Mouse (Mus musculus): ENCODE measurements at regions not wholly inside any gene's neighbourhood (a gene's known extent, or its start where the extent isn't known, plus 50 kb on each side); places are given as distances from the start of the nearest gene placed in this dataset.
A peak's percentile ranks its signal among the peaks of the same experiment; 100 is the strongest.

DNA sequence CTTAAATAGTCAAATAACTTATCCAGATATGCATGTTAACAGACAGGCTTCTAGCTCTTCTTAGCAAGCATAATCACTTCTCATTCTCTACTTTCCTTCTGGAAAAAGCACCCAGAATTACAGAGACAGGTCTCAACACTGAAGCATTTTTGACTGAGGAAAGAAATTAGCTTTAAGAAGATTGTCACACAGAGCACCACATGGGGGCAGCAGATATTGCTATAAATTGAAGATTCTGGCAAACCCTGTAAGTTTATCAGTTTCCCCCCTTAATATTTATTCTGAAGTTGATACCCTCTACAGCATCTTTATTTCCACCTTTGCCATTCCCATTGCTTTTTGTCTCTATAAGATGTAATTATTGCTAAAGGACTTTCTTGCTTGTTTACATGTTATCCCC is 83.4 kb upstream of the Lrrc4c start:
- DNase-seq (ENCODE audit: low spot score in 2 of 2) = peak in 1 of 2 experiments; percentile 27

DNA sequence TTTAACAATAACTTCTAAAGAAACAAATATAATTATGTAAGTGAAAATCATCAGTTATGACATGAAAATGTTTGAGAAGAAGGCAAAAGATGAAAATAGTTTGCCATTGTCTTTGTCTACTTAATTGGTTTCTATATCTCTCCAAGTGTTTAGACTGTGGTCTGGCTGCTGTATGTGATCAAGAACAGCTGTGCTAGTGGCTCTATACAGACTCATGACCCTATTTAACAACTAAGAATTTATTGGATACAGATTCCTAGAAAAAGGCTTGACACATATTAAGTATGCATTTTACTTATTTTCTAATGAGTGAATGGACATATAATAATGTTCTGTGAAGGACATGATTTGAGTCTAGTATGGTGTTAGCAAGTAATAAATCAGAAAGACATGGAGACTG is 78.7 kb upstream of the Lrrc4c start:
- no peak for DNase-seq (ENCODE audit: low spot score in 2 of 2)

DNA sequence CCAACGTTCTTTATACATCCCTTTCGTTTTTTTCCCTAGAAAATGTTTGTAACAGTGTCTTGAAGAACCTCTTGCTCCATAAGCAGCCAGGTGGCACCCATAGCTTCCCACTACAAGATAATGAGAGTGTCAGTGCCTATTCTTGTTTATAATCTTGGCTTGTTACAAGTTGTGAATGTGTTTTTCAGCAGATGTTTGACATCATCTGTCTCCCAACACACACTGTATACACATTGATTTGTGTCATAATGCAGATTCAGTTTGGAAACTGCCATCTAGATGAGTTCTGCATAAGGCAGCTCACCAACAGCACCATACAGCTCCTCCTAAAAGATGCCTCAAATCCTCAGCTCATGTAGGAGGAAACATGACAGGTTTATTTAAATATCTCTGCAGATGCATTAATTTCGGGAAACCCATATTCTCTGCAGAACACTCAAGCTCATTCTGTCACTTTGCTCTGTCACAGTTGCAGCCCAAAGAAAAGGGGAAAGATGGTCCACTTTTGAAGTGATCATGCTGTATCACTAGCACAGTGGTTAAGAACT is 77.4 kb upstream of the Lrrc4c start:
- peak in 1 of 2 experiments; percentile 17 for DNase-seq (ENCODE audit: low spot score in 2 of 2)

DNA sequence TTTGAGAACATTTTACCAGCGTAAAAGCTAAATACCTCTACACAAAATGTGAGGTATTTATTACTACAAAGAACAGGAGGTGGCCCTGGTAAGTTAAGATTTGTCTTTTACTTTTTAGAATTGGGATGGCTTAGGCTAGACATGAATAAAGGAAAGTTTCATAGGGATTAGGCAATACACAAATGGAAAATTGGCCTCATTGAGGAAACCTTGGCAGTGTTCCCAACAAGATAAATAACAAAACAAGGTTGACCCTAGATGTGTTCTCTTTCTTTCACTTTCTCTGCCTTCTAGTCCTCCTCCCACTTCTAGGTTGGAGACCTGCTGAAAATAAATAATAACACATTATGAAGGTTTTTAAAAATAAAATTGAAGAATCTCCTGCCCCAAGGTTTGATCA is 64.3 kb upstream of the Lrrc4c start:
- DNase-seq (ENCODE audit: low spot score in 2 of 2) = no peak

DNA sequence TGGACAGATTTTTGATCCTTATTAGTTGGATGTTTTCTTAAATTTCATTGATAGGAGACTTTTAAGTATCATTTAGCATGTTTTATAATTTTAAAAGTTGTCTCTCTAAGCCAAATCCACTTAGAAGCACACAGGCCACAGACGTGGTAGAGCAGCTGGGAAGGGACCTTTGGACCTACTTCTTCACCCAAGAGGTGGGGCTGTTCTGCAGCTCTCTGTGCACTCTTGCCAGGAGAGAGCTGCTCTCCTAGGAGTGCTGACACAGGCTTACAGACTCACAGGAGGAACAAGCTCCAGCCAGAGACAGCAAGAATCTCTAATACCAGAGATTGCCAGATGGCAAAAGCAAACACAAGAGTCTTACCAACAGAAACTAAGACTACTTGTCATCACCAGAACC is 61.5 kb upstream of the Lrrc4c start:
- DNase-seq (ENCODE audit: low spot score in 2 of 2) = no peak
